Mouse (Mus musculus): Measurements from ENCODE around the gene Lrrc26.
"Not testable (repeated sequence)": the region's sequence is repeated elsewhere in the genome, so short reads cannot be mapped to it uniquely, and the experiment has no call there.

The Lrrc26 gene

DNA sequence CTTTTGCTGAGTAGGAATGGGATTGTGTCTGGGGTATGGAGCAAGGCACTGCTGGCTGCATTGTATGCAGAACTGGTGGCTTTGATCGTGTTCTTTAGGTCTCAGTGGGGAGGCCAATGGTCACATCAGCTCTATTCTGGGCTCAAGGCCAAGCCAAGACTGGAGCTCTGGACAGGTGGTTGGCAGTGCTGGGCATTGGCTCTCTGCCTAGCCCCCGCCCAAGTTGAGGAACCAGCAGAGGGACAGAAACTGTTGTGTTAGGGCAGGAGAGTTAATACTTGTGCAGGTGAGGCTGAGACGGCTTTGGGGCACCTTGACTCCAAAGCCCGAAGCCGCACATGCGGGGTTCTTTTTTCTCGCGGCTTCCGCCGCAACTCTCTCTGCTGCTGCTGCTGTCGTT is at the start of gene Lrrc26:
Gene Lrrc26, plus strand, starts transcription at position 265 of the 400 bp plus-strand sequence.
- no peak for DNase-seq (ENCODE audit: low spot score)

DNA sequence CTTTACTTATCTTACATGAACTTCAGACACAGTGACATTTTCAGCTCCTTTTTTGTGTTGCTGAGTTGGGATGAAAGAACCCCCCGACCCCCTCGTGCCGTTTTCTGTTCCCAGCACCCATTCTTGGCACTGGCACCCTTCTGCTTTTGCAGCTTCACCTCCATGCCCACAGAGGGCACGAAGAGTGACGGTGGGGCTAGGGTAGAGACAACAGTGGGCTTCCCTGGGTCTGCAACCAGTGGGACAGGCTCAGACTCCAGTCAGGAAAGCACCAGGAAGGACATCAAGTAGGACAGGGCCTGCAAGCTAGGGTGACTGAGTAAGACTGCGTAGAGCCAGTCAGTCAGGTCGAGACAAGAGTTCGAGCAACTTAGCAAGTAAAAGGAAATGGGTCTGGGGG is 49.4 kb upstream of the Lrrc26 start:
- no peak for DNase-seq (ENCODE audit: low spot score)

DNA sequence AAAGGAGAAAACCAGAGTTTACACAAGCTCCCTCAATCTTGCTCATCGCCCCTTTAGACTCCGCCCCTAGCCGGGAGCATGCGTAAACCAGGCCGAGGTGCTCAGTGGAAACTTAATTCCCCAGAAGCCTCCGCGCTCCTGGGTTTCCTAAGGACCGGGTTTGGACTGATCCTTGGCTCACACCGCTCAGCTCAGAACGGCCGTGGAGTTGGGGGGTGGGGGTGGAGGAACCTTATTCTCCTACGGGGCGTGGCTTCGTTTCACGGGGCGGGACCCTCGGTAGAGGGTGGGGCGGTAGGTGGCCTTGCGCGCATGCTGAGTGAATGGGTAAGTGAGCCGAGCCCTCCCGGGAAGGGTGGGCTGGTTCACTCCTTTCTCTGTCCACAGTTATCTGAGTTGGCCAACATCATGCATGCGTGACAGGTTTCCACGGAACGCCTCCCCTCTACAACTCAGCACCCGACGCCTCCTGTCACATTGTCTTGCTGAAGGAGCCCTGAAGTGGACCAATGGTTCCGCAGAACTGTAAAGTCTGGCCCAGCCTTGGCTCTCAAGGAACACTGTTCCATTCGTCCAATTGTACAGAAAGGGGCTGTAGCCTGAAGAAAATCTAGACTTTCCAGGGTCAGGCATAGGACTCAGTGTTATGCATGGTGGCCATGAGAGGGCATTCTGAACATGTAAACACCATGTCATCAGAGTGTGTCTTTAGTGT is 48.8 kb upstream of the Lrrc26 start:
- DNase-seq (ENCODE audit: low spot score), result no peak

DNA sequence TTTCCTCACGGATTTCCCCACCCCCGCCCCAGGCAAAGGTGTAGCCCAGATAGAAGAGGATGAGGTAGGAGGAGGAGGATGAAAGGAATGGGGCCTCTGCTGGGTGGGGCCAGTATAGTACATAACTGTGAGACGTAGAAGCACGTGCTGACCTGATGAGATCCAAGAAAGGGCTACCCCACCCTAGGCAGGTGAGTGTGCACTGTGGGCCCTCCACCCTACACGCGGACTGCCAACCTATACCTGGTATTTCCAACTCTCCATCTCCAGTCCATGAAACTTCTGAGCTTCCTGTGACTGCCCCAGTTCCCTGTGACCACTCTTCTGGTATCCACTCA is 48.3 kb upstream of the Lrrc26 start:
- no peak for DNase-seq (ENCODE audit: low spot score)

DNA sequence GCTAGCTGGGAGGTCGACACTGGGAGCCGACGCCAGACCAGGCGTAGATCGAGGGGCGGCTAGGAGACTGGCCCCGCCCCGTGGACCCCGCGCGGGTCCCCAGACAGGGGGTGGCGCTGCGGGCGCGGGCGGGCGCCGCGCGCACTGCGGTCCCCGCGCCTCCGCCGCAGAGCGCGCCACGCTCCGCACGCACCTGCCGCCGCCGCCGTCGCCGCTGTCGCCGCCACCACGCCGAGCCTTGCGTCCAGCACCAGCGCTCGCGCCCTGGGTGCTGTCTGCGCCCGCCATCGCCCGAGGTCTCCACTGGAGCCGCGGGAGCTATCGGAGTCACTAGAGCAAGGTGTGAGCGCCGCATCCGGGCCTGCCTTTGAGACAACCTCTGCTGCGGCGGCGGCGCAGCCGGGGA is 47.6 kb upstream of the Lrrc26 start, which contains the start of the genes Rnf208 and Cysrt1:
Gene Rnf208, plus strand, starts transcription at position 155 of the 406 bp plus-strand sequence.
Gene Cysrt1, minus strand, starts transcription at position 352 of the 406 bp plus-strand sequence.
- DNase-seq (ENCODE audit: low spot score), result no peak

DNA sequence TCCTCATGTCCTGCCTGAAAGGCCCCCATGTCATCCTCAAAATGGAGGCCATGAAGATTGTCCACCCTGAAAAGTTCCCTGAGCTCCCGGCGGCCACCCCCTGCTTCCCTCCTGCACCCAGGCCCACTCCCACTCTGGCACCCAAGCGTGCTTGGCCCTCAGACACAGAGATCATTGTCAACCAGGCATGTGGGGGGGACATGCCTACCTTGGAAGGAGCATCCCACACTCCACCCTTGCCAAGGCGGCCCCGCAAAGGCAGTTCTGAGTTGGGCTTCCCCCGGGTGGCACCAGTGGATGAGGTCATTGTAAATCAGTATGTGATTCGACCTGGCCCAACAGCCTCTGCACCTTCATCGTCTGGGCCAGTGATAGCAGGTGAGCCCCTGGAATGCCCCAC is 46.4 kb upstream of the Lrrc26 start:
- DNase-seq (ENCODE audit: low spot score), result no peak

DNA sequence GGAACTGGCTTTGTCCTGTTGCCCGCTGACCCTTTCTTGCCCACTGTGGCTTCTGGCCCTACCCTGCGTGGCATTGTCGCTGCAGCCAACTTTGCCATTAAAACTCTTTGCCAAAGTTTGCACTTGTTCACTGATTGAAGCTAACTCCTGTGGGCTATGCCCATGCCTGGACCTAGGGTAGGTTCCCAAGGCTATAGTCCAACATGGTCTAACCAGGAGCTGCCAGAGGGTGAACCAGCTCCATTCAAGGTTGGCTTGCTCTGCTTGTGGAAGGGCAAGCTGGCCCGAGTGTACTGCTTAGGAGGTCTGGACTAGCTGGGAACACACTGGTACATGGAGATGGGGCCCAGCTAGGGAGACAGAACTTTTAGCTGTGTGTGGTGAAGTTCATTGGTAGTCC is 45.6 kb upstream of the Lrrc26 start:
- no peak for DNase-seq (ENCODE audit: low spot score)

DNA sequence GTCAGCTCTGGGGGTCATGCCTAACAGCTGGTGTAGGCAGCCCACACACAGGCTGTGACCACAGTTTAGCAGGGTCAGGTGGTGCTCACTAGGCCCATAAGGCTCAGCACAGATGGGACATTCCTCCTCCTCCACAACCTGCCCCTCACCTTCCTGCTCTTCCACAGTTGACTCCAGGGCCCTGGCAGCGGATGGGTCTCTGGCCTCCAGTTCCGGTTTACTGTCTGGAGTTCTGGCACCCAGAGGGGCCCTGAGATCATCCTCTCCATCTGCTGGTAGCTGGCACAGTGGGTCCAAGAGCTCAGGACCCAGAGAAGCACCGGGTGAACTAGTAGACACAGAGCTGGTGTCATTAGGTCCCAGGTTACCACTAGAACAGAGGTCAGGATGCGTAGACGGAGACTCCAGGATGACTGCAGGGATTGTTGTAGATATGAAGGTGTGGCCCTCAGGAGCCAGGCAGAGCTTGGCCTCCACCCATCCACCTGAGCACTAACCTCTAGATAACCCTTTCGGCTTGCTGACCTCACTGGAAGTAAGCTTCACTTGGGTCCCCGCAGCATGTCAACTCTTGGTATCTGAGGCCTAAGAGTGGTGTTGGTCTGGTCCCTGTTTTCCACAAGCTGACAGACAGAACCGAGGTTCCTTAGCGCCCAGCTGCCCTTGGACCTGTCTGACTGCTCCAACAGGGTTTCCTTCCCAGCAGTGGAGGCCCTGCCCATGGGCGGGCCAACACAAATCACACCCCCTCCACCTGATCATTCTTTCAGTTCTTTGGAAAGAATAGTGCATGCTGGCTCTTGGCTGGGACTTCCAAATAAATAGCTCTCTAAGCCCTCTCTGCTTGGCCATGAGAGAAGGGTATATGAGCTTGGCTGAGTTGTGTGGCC is 43.3 kb upstream of the Lrrc26 start, which contains the start of gene AL732309.1:
Gene AL732309.1, minus strand, starts transcription at position 681 of the 890 bp plus-strand sequence.
- no peak for DNase-seq (ENCODE audit: low spot score)

DNA sequence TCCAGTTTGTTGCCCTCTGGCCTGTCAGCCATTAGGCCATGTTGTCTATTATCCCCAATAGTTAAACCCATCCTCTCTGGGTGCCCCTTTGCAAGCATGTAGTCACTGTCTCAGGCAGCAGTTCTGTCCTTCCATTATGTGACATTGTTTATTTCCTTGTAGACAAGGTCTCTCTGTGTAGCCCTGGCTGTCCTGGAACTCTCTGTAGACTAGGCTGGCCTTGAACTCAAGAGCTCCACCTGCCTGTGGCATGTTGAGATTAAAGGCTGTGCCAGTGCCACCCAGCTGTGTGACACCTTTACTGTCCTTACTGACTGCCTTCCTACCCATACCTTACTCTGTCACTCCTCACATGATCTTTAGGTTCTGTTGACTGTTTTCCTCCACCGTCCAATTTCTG is 37.4 kb upstream of the Lrrc26 start:
- no peak for DNase-seq (ENCODE audit: low spot score)

DNA sequence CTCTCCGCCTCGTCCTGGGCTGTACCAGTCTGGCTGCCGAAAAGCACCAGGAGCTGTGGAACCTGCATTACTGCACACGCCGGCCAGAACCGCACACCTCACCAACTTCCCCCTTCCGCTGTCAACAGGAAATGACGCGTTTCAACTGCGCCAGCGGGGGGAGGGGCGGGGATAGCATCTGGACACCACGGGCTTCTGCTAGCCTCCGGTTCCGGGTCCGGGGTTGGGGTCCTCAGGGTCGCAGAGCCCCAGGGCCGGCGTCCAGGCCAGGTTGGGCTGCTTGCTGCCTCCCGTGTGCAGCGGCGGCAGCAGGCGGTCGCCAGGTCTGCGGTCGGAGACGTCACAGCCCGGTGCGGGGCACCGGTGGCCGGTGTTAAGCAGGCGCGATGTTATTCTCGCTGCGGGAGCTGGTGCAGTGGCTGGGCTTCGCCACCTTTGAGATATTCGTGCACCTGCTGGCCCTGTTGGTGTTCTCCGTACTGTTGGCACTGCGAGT is 34.4 kb upstream of the Lrrc26 start, which contains the start of gene Tmem203:
Gene Tmem203, plus strand, starts transcription at position 156 of the 496 bp plus-strand sequence.
- DNase-seq (ENCODE audit: low spot score), result peak; percentile 91

DNA sequence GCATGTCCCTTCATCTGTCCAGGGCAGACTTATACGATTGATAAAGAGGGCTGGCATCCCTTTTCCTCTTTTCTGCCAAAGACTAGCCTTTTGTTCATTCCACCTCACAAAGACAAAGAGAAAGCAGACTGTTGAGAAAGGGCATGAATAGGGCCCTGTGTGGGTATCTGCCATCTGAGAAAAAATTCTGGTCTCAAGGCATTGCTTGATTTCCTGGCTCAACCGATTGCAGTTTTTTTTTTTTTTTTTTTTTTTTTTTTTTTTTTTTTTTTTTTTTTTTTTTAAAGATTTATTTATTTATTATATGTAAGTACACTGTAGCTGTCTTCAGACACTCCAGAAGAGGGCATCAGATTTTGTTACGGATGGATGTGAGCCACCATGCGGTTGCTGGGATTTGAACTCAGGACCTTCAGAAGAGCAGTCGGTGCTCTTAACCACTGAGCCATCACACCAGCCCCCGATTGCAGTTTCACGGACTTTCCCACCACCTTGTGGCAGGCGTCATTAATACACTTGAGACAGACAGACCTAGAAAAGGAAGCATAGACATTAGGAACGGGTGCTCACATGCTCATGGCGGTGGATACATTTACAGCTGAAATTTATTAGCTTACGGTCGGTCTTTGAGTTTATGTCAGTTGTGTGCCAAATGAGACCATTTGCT is 33.1 kb upstream of the Lrrc26 start:
- peak; percentile 63 for DNase-seq (ENCODE audit: low spot score)

DNA sequence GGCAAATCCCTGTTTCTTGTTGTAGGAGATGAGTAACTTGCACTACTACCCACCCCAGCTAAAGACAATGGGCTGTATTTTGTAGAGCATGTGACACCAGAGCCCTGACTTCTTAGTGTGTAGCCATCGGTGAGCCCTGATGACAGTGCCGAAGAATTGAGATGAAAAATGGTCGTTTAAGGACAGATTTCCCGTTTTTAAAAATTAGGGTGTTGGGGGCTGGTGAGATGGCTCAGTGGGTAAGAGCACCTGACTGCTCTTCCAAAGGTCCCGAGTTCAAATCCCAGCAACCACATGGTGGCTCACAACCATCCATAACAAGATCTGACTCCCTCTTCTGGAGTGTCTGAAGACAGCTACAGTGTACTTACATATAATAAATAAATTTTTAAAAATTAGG is 32.5 kb upstream of the Lrrc26 start:
- not testable (repeated sequence) for DNase-seq (ENCODE audit: low spot score)

DNA sequence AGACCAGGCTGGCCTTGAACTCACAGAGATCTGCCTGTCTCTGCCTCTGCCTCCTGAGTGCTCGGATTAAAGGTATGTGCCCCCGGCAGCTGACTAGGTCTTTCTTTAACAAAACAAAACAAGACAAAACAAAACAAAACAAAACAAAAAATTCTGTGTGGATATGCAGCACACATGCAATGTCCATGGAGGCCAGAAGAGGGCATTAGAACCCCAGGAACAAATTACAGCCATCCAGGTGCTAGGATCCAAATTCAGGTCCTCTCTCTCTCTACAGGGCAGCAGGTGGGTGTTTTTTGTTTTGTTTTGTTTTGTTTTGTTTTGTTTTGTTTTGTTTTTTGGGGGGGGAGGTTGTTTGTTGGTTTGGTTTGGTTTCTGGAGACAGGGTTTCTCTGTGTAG is 30.8 kb upstream of the Lrrc26 start:
- no peak for DNase-seq (ENCODE audit: low spot score)

DNA sequence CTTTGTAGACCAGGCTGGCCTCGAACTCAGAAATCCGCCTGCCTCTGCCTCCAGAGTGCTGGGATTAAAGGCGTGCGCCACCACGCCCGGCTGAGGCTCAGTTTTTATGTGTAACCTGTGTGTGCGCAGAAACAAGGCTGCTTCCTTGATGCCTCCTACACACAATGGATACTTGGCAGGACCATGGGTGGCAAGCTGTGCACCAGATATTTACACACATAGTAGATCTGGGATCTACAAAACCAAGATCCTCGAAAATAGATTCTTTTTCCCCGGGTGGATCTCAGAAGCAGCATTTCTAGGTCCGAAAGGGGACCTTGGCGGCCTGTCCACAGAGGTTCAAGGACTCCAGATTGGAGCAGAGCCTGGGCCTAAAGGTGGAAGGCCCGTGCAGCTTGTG is 27.8 kb upstream of the Lrrc26 start:
- DNase-seq (ENCODE audit: low spot score), result no peak

DNA sequence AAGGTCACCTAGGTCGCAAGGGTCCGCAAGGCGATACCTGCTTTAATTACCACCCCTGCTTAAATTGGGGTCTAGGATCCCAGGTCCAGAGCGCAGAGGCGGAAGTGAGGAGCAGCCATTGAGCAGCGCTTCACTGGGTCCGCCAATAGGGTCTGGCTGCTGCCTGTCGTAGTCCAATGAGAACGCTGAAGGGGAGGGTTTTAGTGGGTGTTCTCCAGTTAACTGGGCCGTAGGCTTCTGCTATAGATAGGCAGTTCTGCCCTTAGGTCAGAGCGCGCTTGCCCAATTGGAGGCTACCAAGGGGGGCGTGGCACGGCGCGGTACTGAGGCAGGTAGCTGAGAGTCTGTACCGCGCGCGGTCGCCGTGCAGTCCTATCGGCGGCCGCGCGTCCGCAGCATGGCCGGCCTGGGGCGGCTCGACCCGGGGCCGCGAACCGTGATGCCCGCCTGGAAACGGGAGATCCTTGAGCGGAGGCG is 27.4 kb upstream of the Lrrc26 start, which contains the start of gene Tprn:
Gene Tprn, plus strand, starts transcription at position 328 of the 477 bp plus-strand sequence.
- peak; percentile 95 for DNase-seq (ENCODE audit: low spot score)

DNA sequence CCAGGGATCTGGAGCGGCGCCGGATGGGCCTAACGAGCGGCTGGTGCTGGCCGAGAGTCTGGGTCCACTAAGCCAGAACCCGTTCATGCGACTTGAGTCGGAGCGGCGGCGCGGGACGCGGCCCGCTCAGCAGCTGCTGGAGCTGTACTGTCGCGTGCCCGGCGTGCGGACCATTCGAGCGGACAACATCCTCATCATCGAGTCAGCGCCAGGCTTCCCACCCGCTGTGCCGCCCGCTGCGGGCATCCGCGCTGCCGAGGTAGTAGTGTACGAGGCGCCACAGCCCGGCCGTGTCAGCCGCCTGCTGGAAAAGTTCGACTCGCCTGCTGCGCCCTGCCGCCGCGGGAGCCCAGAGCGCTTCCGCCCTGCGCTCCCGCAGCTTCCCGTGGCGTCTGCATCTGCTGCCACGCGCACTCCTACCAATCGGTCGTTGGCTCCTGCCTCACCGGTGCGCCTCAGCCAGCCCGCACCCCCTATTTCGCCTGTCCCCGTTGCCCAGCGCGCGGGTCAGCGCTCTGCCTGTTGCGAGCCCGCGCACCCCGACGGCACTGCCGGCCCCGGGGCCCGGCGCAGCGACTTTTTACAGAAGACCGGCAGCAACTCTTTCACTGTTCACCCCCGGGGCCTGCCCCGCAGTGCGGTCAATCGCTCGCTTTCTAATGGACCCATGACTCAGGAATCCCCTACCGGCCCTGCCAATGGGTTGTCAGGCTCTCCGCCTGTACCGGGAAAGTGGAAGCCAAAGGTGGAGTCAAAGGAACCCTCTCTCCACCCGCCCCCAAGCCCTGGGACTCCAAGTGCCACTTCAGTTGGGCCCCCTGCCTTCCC is 26.7 kb upstream of the Lrrc26 start:
- DNase-seq (ENCODE audit: low spot score), result no peak

DNA sequence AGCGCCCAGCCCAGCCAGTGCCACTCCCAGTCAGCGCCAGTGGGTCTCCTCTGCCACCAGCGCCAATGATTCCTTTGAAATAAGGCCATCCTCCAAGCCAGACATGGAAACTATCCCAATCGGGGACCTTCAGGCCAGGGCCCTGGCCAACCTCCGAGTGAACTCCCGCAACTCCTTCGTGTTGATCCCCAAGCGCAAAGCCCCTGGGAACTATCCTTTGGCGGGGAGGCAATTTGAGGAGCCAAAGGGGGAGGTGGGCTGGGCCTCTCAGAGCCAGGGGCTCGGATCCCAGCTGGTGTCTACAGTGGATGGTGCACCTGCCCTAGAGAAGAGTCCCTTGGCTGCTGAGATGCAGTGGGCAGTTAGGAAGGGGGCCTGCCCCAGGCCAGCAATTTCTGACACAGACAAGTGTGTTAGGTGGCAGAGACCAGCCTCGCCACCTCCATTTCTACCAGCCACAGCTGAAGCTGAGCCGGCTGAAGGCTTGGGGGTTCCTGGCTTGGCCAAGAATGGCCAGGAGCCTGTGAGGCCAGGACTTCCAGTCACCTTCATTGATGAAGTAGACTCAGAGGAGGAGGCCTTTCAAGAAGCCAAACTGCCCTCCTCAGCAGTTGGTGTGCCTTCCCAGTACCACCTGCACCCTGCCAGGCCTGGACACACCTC is 26.0 kb upstream of the Lrrc26 start:
- no peak for DNase-seq (ENCODE audit: low spot score)

DNA sequence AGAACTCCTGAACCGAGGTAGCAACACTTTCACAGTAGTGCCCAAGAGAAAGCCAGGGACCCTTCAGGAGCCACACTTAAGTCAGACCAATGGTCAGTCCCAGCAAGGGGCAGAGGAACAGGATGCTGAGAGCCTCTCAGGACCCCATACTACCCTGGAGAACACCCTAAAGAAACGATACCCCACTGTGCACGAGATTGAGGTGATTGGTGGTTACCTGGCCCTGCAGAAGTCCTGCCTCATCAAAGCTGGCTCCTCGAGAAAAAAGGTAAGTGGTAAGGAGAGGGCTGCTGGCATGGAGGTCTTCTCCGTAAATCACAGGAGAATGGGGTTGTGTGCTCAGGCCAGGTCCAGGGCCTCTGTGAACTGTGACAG is 25.4 kb upstream of the Lrrc26 start:
- DNase-seq (ENCODE audit: low spot score), result no peak

DNA sequence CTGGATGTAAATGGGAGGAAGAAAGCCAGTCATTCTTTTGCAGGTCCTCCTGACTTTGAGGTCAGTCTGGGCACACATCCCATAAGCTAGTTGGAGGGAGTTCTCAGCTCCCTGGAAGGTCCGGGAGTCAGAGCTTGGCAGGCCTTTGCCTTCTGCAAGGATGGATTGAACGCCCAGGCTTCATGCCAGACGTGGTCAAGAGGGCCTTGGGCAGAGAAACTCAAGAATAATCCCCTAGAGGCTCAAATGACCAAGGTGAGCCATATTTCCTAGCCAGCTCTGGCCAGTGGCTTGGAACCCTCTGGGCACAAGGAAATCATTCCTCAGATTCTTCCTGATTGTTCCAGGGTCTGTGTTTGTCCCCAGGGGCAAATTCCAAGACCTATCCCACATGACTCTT is 24.9 kb upstream of the Lrrc26 start:
- peak; percentile 66 for DNase-seq (ENCODE audit: low spot score)

DNA sequence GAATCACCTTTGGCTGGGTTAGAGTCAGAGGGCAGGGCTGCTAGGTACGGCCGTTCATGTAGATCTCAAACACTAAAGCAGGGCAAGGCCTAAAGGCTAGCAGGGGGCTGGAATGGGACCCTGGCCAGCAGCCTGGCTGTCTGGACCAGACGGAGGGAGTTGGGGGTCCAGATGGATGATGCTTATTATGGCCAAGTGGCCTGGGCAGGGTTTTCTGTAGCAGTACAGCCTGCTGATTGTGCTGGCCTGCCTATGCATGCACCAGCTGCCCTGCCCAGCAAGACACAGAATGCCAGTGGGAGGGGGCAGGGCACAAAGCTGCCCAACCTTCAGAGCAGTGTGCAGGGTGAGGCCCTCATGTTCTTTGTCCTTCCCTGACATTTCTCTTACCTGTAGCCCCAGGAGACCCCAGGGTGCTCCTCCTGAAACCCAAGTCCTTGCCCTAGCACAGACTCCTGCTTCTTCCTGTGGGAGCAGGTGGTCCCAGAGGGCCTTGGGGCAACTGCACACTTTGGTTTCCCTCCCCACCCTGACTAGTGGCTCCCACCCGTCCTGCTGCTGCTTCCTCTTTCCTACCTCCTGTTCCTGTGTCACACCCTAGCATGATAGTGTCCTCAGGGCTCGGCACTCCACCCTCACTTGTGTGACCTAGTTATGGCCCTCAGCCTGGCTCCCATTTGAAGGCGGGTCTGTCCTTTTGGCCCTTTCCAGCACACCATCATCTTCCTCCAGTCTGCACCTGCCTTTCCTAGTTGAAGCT is 23.6 kb upstream of the Lrrc26 start:
- DNase-seq (ENCODE audit: low spot score), result no peak

All from adipocyte (in vitro differentiated cells).